Mouse (Mus musculus) intestine, postnatal 0 days (tissue): ENCODE results near the gene Ncdn. TPM values are rescaled to one million over a fixed set of nuclear protein-coding genes. Genes with fewer than 3 reads are reported as not detected.

Experiments
- ATAC-seq: fragments of 200-750 bp; cut with Nextera tagmentation; 2 replicates; pipeline ENCODE4 v1.8.0; 2017; ENCODE audit warnings: mild to moderate bottlenecking, moderate TSS enrichment, moderate library complexity
- H3K27ac ChIP-seq: fragments of 300-500 bp; sonication (generic); 2 replicates; pipeline ENCODE4 v1.5.1; 2014; ENCODE audit warnings: mild to moderate bottlenecking, low read depth, low read length, moderate library complexity
- H3K27me3 ChIP-seq: fragments of 300-500 bp; sonication (generic); replicated peaks from 2 replicates; pipeline ENCODE4 v1.6.1; 2014; ENCODE audit warnings: low read length, mixed read lengths; ENCODE audit not compliant: control insufficient read depth, insufficient read depth
- H3K36me3 ChIP-seq: fragments of 300-500 bp; sonication (generic); 2 replicates; pipeline ENCODE4 v1.6.1; 2014; ENCODE audit warnings: mild to moderate bottlenecking, moderate library complexity; ENCODE audit not compliant: control insufficient read depth, insufficient read depth
- H3K4me1 ChIP-seq: fragments of 300-500 bp; sonication (generic); replicated peaks from 2 replicates; pipeline ENCODE4 v1.6.1; 2014; ENCODE audit warnings: antibody characterized with exemption, low read length, mixed read lengths; ENCODE audit not compliant: control insufficient read depth, insufficient read depth
- H3K4me2 ChIP-seq: fragments of 300-500 bp; sonication (generic); replicated peaks from 2 replicates; pipeline ENCODE4 v1.6.1; 2014; ENCODE audit warnings: low read depth, mild to moderate bottlenecking, moderate library complexity
- H3K4me3 ChIP-seq: fragments of 300-500 bp; sonication (generic); 2 replicates; pipeline ENCODE4 v1.5.1; 2014; ENCODE audit warnings: low read depth, low read length
- H3K9ac ChIP-seq: fragments of 300-500 bp; sonication (generic); 2 replicates; pipeline ENCODE4 v1.6.1; 2014; ENCODE audit warnings: mild to moderate bottlenecking, low read depth, low read length
- H3K9me3 ChIP-seq: fragments of 300-500 bp; sonication (generic); 2 replicates; pipeline ENCODE4 v1.6.1; 2016; ENCODE audit warnings: mixed run types; ENCODE audit not compliant: control insufficient read depth
- CTCF ChIP-seq: sonication (generic); IDR thresholded peaks from 2 replicates; pipeline ENCODE4 v1.5.1; 2016; ENCODE audit warnings: low read depth, mild to moderate bottlenecking, control low read depth, antibody characterized with exemption, moderate library complexity
- WGBS: fragments of 180-500 bp; shearing (Covaris S2); extraction: QIAGEN DNeasy Blood & Tissue Kit; methylation state at CpG from one replicate; pipeline ENCODE4 v1.1.7; 2014; 5-methylcytosine and 5-hydroxymethylcytosine counted together
- polyA plus RNA-seq: library from polyadenylated mRNA; unstranded; fragments of >200 nt; fragmentation: Nextera tagmentation; extraction: Ambion mirVana; gene quantifications from 2 replicates; pipeline ENCODE4 v1.2.1, GENCODE M21; 2015

The Ncdn gene
- polyA plus RNA-seq, 1 experiment from 2014 or later = 13.5 TPM

DNA sequence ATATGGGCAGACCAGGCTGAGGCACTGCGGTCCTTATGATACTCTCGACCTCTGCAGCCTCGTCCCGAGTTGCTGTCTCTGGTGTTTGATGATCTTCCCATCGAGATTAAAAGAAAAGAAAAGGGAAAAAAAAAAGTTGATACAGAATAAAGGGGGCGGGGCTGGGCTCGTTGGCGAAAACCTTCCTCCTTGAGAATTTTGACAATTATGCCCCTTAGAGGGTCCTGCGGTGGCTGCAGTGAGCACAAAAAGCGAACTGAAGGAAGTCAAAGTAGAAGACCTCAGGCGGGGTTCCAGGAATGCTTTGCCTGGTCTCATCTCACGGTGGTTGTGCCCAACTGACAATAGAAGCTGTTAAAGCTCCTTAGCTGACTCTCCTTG is 983 bp upstream of the Ncdn start:
- 2% methylated on average over 12 of the region's 12 CpGs for WGBS
- no peak for ATAC-seq
- no peak for TF ChIP-seq CTCF
- Histone ChIP-seq H3K4me1 (peaks cover 5% of the 10 kb centered on the region; the same call in 1 of the 2 replicates), H3K4me2 (peak overlapping the region; percentile 98), H3K27me3 (no peaks in the 10 kb centered on the region), H3K36me3 (peaks cover 14% of the 10 kb centered on the region; the same call in 1 of the 2 replicates), H3K9ac (peak overlapping the region; percentile 83), H3K9me3 (no peaks in the 10 kb centered on the region), H3K27ac (peak overlapping the region; percentile 90), H3K4me3 (peak overlapping the region; percentile 81)

DNA sequence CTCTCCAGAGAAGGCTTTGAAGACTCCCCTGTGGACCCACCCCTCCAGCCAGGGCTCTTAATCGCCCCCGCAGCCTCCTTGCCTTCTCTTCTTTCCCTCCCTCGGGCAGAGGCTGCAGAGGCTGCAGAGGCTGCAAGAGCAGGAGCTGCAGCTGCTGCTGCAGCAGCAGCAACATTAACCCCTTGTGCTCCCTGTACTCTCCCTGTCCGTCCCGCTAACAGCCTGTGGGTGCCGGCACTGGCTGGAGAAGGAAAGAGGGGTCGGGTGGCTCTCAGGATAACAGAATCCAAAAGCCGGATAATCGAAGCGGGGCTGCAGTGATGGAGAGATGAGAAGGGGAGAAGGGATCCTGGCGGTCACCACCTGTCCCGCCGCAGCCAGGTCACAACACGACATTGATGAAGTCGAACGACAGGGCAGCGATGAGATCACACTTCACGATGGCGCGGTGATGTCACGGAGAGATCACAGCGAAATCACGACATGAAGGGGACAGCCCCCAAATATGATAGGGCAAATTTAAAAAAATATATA is 563 bp downstream of the Ncdn start:
- H3K4me1 ChIP-seq = peaks cover 5% of the 10 kb centered on the region; the same call in 1 of the 2 replicates
- peaks cover 26% of the 10 kb centered on the region for H3K36me3 ChIP-seq
- peak overlapping the region; percentile 90 for H3K27ac ChIP-seq
- peak overlapping the region; percentile 81 for H3K4me3 ChIP-seq
- peak overlapping the region; percentile 98 for H3K4me2 ChIP-seq
- WGBS = under 1% methylated on average over 23 of the region's 23 CpGs
- H3K27me3 ChIP-seq = no peaks in the 10 kb centered on the region
- peak overlapping the region; percentile 83 for H3K9ac ChIP-seq
- H3K9me3 ChIP-seq = no peaks in the 10 kb centered on the region
- no peak for TF ChIP-seq CTCF
- no peak for ATAC-seq

DNA sequence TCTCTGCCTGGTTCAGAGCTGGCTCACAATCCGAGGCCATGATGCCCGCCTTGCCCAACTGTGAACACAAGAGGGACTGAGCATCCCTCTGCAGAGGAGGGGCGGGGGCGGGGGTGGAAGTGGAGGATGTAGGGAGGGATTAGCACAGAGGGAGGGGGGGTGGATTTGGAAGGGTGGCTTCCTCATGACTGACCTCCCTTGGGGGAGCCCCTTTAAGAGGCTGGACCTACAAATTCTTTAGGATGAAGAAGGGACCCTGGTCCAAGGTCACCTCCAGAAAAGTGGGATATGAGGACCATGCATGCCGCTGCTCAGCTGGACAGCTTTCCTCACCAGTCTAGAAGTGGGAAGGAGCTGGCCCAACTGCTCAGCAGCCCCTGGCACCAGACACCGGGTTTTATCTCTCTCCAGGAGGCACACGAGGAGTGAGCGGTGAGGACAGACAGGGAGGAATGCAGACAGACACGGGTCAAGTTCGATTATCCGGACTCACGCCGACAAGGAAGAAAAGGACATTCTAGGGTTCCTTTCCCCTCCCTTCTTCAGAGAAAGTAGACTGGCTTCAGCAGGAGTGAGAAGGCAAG is 1.1 kb downstream of the Ncdn start:
- Histone ChIP-seq H3K27me3 (no peaks in the 10 kb centered on the region), H3K9me3 (no peaks in the 10 kb centered on the region), H3K4me3 (peak overlapping the region; percentile 81), H3K4me2 (peak overlapping the region; percentile 98), H3K36me3 (peaks cover 29% of the 10 kb centered on the region), H3K4me1 (peaks cover 5% of the 10 kb centered on the region; the same call in 1 of the 2 replicates), H3K27ac (peak overlapping the region; percentile 28; the same call in 1 of the 2 replicates), H3K9ac (peak overlapping the region; percentile 83)
- ATAC-seq = no peak
- 12% methylated on average over 13 of the region's 13 CpGs for WGBS
- TF ChIP-seq CTCF = no peak

DNA sequence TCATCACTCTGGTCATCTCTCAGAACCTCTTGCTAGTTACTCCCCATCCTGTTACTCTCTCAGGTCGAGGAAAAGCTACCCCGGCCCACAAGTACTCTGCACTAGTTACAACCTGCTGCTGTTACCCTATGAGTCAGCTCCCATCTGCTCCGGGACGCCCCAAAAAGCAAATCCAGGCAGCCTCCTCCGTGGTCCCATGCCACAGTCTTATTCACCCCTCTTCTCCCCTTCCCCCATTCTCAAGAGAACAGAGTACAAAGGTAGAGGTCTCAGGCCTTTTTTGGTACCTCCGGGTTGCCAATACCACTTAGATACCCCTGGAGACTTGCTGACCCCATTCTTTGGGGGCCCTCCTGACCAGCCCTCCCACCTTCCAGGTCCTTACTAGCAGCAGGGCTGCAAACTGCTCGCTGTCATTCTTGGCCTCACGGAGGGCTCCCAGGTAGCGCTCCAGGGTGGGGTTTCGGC is 1.6 kb downstream of the Ncdn start:
- ATAC-seq = no peak
- Histone ChIP-seq H3K9ac (no peak overlapping the region), H3K4me2 (peak overlapping the region; percentile 98), H3K27me3 (no peaks in the 10 kb centered on the region), H3K9me3 (no peaks in the 10 kb centered on the region), H3K4me3 (no peak overlapping the region), H3K36me3 (peaks cover 34% of the 10 kb centered on the region), H3K4me1 (peaks cover 5% of the 10 kb centered on the region; the same call in 1 of the 2 replicates), H3K27ac (no peak overlapping the region)
- no peak for TF ChIP-seq CTCF
- 71% methylated on average over 10 of the region's 10 CpGs for WGBS

DNA sequence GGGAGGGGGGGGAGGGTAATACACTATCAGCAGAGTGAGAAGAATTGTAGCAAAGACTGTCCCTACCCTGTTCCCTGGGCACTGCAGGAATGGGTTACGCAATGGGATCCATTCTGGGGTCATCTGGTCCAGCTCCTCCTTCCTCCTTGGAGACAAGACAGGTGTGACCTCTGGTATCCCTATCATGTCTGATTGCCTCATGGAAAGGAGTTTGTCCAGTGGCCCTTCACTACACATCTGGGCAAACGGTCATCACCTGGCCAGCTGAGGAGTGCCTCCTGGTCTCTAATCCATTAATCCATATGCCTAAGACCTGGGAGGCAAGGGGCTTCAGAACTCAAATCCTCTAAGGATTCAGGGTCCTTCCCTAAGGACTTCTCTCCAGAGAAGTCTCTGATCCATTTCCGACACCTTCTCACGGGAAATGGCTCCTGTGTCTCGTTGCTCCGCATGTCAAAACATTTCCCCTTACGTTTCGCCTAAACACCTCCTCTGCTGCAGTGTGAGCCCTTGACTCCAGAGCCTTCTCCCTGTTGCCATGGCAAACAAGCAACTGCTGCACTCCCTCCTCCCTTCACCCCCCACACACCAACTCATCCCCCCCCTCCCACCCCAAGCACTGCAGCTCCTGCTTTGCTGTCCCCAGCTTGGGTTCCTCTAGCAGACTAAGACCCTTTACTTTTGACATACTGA is 2.2 kb downstream of the Ncdn start:
- H3K27ac ChIP-seq = no peak overlapping the region
- H3K36me3 ChIP-seq = peaks cover 40% of the 10 kb centered on the region
- TF ChIP-seq CTCF = no peak
- WGBS = 82% methylated on average over 8 of the region's 8 CpGs
- H3K4me3 ChIP-seq = no peak overlapping the region
- H3K27me3 ChIP-seq = no peaks in the 10 kb centered on the region
- no peak overlapping the region for H3K9ac ChIP-seq
- peak overlapping the region; percentile 98; the same call in 1 of the 2 replicates for H3K4me2 ChIP-seq
- ATAC-seq = no peak
- H3K9me3 ChIP-seq = no peaks in the 10 kb centered on the region
- H3K4me1 ChIP-seq = peaks cover 5% of the 10 kb centered on the region; the same call in 1 of the 2 replicates

DNA sequence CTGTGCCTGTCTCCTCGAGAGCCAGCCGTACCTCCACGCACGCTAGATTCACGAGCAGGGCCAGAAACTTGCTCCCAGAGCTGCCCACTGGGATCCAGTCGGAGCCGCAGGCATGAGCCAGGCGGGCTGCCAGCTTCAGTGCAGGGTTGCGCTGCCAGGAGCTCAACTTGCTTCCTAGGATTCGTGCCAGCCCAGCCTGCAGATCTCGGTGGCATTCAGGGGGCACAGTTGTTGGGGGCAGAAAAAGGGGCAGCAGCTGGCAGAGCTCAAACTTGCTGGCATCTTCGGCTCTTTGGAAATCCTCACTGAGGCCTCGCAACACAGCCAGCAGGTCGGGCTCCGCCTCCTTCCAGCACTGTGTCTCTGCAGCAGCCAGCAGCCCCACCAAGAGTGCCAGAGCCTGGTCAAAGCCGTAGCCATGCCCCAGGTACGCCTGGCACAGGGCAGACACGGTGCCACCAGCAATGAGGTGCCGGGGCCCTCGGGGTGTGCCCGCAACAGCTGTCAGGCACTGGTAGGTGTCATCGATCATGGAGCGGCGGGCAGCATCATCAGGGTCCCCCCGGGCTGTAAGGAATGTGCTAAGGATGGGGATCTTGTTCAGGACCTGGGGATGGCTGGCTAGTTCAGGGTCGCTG is 3.1 kb downstream of the Ncdn start:
- no peak overlapping the region for H3K4me3 ChIP-seq
- ATAC-seq = no peak
- no peak overlapping the region for H3K4me2 ChIP-seq
- H3K27ac ChIP-seq = no peak overlapping the region
- WGBS = 85% methylated on average over 26 of the region's 26 CpGs
- TF ChIP-seq CTCF = no peak
- no peaks in the 10 kb centered on the region for H3K27me3 ChIP-seq
- peaks cover 5% of the 10 kb centered on the region; the same call in 1 of the 2 replicates for H3K4me1 ChIP-seq
- no peak overlapping the region for H3K9ac ChIP-seq
- H3K9me3 ChIP-seq = no peaks in the 10 kb centered on the region
- peaks cover 44% of the 10 kb centered on the region for H3K36me3 ChIP-seq
